Mouse (Mus musculus): ENCODE measurements at regions not wholly inside any gene's neighbourhood (a gene's known extent, or its start where the extent isn't known, plus 50 kb on each side); places are given as distances from the start of the nearest gene placed in this dataset.

GRCm38 (mm10) chr2:73987441-73988105, 76.4 kb upstream of the Atp5g3 start:
- DNase-seq: no peak

GRCm38 (mm10) chr2:73985911-73986250, 74.8 kb upstream of the Atp5g3 start:
- no peak for DNase-seq

- DNase-seq: no peak
These were observed 74.2 kb upstream of the Atp5g3 start for GRCm38 (mm10) chr2:73985238-73985910.

- no peak for DNase-seq
These were observed 72.0 kb upstream of the Atp5g3 start for GRCm38 (mm10) chr2:73983166-73983565.

GRCm38 (mm10) chr2:73978072-73978471, 66.9 kb upstream of the Atp5g3 start:
- DNase-seq: no peak

- DNase-seq: no peak
These were observed 62.6 kb upstream of the Atp5g3 start for GRCm38 (mm10) chr2:73973774-73974173.

- no peak for DNase-seq
These were observed 56.5 kb upstream of the Atp5g3 start for GRCm38 (mm10) chr2:73967618-73968017.

GRCm38 (mm10) chr2:73965595-73965994, 54.5 kb upstream of the Atp5g3 start:
- DNase-seq: no peak

Data from gastrocnemius, postnatal 25 days (tissue).